Mouse (Mus musculus) heart, postnatal 0 days (tissue): ENCODE measurements around the gene Atf4.

Experiments
- CTCF ChIP-seq: IDR thresholded peaks from 2 replicates; pipeline ENCODE4 v1.5.1; 2016; ENCODE audit warnings: antibody characterized with exemption, control low read depth, low read depth
- EP300 ChIP-seq: IDR thresholded peaks from 2 replicates; pipeline ENCODE4 v1.6.1; 2016; ENCODE audit warnings: antibody characterized with exemption, low read depth

- TF ChIP-seq CTCF (no peak), EP300 (no peak)
Observed at GRCm38 (mm10) chr15:80248596-80248995, 6.4 kb upstream of the Atf4 start.
